In genomic region chr9:71492296-71493025, GRCm38 (mm10) we compare ENCODE assay signal across 18 mouse cellular contexts. TPM values are rescaled to one million over a fixed set of nuclear protein-coding genes. Genes with fewer than 3 reads are reported as not detected.
DNase-seq lines count a peak whose midpoint lies in the region; ATAC-seq lines count a peak whose summit lies in the region.
"Had no signal": no experiment of that assay in that cellular context is flagged by ENCODE, and none has a peak within 500 bp of the region (broad histone marks: within the 10 kb centered on the region; RNA-seq: fewer than 3 reads in every experiment).

No protein-coding gene starts in this region.

- no peak overlapping the region for H3K4me2 ChIP-seq in hindbrain, embryonic 13.5 days
- H3K4me2 ChIP-seq in midbrain, embryonic 13.5 days (replicated peaks) = no peak overlapping the region
- H3K4me2 ChIP-seq in embryonic facial prominence, embryonic 11.5 days (ENCODE audit: low read depth, low read length) = no peak overlapping the region
- 0 out of 2 replicates have a peak overlapping the region, but pooled peaks have one; percentile 19 for H3K4me2 ChIP-seq in stomach, embryonic 15.5 days
- H3K4me2 ChIP-seq: heart, embryonic 13.5 days; liver, embryonic 11.5 days had no signal

- no peak for ATAC-seq in hindbrain, embryonic 13.5 days (ENCODE audit: low FRiP score)
- ATAC-seq in midbrain, embryonic 13.5 days = no peak
- no peak for ATAC-seq in embryonic facial prominence, embryonic 11.5 days (replicated peaks; ENCODE audit: insufficient number of reproducible peaks, low FRiP score, low TSS enrichment, low read depth)
- ATAC-seq in stomach, embryonic 15.5 days (ENCODE audit: insufficient read depth, low FRiP score, low read depth) = no peak
- no peak for ATAC-seq in CD4-positive, CD25-positive, alpha-beta regulatory T cell, adult 4 months
- ATAC-seq in cerebellum, adult (ENCODE audit: insufficient number of reproducible peaks, low FRiP score, low TSS enrichment) = no peak
- ATAC-seq: forebrain, embryonic 16.5 days had no signal

- H3K4me1 ChIP-seq in hindbrain, embryonic 10.5 days (replicated peaks) = peaks cover 20% of the 10 kb centered on the region
- H3K4me1 ChIP-seq in hindbrain, embryonic 13.5 days (replicated peaks) = peaks cover 3% of the 10 kb centered on the region; the same call in 1 of the 2 replicates
- peaks cover 37% of the 10 kb centered on the region for H3K4me1 ChIP-seq in midbrain, embryonic 10.5 days
- H3K4me1 ChIP-seq in midbrain, embryonic 13.5 days (replicated peaks) = no peaks in the 10 kb centered on the region
- H3K4me1 ChIP-seq in embryonic facial prominence, embryonic 11.5 days (ENCODE audit: control insufficient read depth, insufficient read depth, low read length) = no peaks in the 10 kb centered on the region
- peaks cover 9% of the 10 kb centered on the region; the same call in 1 of the 2 replicates for H3K4me1 ChIP-seq in stomach, embryonic 15.5 days

- H3K9ac ChIP-seq in hindbrain, embryonic 13.5 days = no peak overlapping the region
- H3K9ac ChIP-seq in midbrain, embryonic 13.5 days (replicated peaks) = no peak overlapping the region
- H3K9ac ChIP-seq in embryonic facial prominence, embryonic 11.5 days (replicated peaks; ENCODE audit: low read length) = no peak overlapping the region
- 0 out of 2 replicates have a peak overlapping the region, but pooled peaks have one; percentile 12 for H3K9ac ChIP-seq in stomach, embryonic 15.5 days
- H3K9ac ChIP-seq: heart, embryonic 13.5 days had no signal

- no peaks in the 10 kb centered on the region for H3K9me3 ChIP-seq in hindbrain, embryonic 10.5 days
- H3K9me3 ChIP-seq in hindbrain, embryonic 13.5 days = no peaks in the 10 kb centered on the region
- no peaks in the 10 kb centered on the region for H3K9me3 ChIP-seq in midbrain, embryonic 10.5 days (replicated peaks)
- no peaks in the 10 kb centered on the region for H3K9me3 ChIP-seq in midbrain, embryonic 13.5 days
- no peaks in the 10 kb centered on the region for H3K9me3 ChIP-seq in embryonic facial prominence, embryonic 11.5 days (replicated peaks; ENCODE audit: control insufficient read depth, low read length)
- H3K9me3 ChIP-seq in stomach, embryonic 15.5 days = no peaks in the 10 kb centered on the region
- H3K9me3 ChIP-seq: heart, embryonic 13.5 days had no signal

- no peak for DNase-seq in hindbrain, embryonic 10.5 days (ENCODE audit: low spot score)
- DNase-seq in midbrain, embryonic 10.5 days (ENCODE audit: low spot score) = no peak
- no peak for DNase-seq in embryonic facial prominence, embryonic 11.5 days (ENCODE audit: low spot score)
- DNase-seq: adrenal gland, adult 8-10 months; cerebellum, adult 2 months; heart, postnatal 4 days; layer of hippocampus, postnatal 36 days; lung, adult 2 months; midbrain, embryonic 14.5 days had no signal

- peaks cover 7% of the 10 kb centered on the region; the same call in 1 of the 2 replicates for H3K27me3 ChIP-seq in hindbrain, embryonic 10.5 days (ENCODE audit: insufficient read depth, poor library complexity, severe bottlenecking)
- peaks cover 10% of the 10 kb centered on the region; the same call in 1 of the 2 replicates for H3K27me3 ChIP-seq in hindbrain, embryonic 13.5 days
- no peaks in the 10 kb centered on the region for H3K27me3 ChIP-seq in midbrain, embryonic 10.5 days (ENCODE audit: low read depth, poor library complexity, severe bottlenecking)
- peaks cover 4% of the 10 kb centered on the region; the same call in 1 of the 2 replicates for H3K27me3 ChIP-seq in midbrain, embryonic 13.5 days
- no peaks in the 10 kb centered on the region for H3K27me3 ChIP-seq in embryonic facial prominence, embryonic 11.5 days (ENCODE audit: control insufficient read depth, insufficient read depth, low read length)
- H3K27me3 ChIP-seq in stomach, embryonic 15.5 days (replicated peaks) = no peaks in the 10 kb centered on the region
- H3K27me3 ChIP-seq: heart, embryonic 13.5 days had no signal

- peak overlapping the region; percentile 45; the same call in 1 of the 2 replicates for H3K27ac ChIP-seq in hindbrain, embryonic 10.5 days
- H3K27ac ChIP-seq in hindbrain, embryonic 13.5 days = no peak overlapping the region
- H3K27ac ChIP-seq in midbrain, embryonic 10.5 days (replicated peaks) = peak overlapping the region; percentile 67
- no peak overlapping the region for H3K27ac ChIP-seq in midbrain, embryonic 13.5 days
- peak overlapping the region; percentile 21; the same call in 1 of the 2 replicates for H3K27ac ChIP-seq in embryonic facial prominence, embryonic 11.5 days (replicated peaks; ENCODE audit: low read depth, low read length)
- 0 out of 2 replicates have a peak overlapping the region, but pooled peaks have one; percentile 4 for H3K27ac ChIP-seq in stomach, embryonic 15.5 days
- H3K27ac ChIP-seq: heart, embryonic 13.5 days; macrophage had no signal

- H3K36me3 ChIP-seq in hindbrain, embryonic 10.5 days = no peaks in the 10 kb centered on the region
- no peaks in the 10 kb centered on the region for H3K36me3 ChIP-seq in hindbrain, embryonic 13.5 days
- no peaks in the 10 kb centered on the region for H3K36me3 ChIP-seq in midbrain, embryonic 10.5 days
- H3K36me3 ChIP-seq in midbrain, embryonic 13.5 days = no peaks in the 10 kb centered on the region
- H3K36me3 ChIP-seq in embryonic facial prominence, embryonic 11.5 days (replicated peaks; ENCODE audit: control insufficient read depth, insufficient read depth, low read depth, low read length) = no peaks in the 10 kb centered on the region
- no peaks in the 10 kb centered on the region for H3K36me3 ChIP-seq in stomach, embryonic 15.5 days
- H3K36me3 ChIP-seq: heart, embryonic 13.5 days had no signal

- 85% methylated on average over 15 of the region's 15 CpGs for WGBS in hindbrain, embryonic 10.5 days
- 82% methylated on average over 15 of the region's 15 CpGs for WGBS in hindbrain, embryonic 13.5 days
- 82% methylated on average over 15 of the region's 15 CpGs for WGBS in midbrain, embryonic 10.5 days
- WGBS in midbrain, embryonic 13.5 days = 83% methylated on average over 15 of the region's 15 CpGs
- 70% methylated on average over 15 of the region's 15 CpGs for WGBS in embryonic facial prominence, embryonic 11.5 days
- WGBS in stomach, embryonic 15.5 days = 50% methylated on average over 15 of the region's 15 CpGs

- no peak overlapping the region for H3K4me3 ChIP-seq in hindbrain, embryonic 10.5 days
- H3K4me3 ChIP-seq in hindbrain, embryonic 13.5 days = no peak overlapping the region
- no peak overlapping the region for H3K4me3 ChIP-seq in midbrain, embryonic 10.5 days
- no peak overlapping the region for H3K4me3 ChIP-seq in midbrain, embryonic 13.5 days (replicated peaks)
- H3K4me3 ChIP-seq in embryonic facial prominence, embryonic 11.5 days (ENCODE audit: low read depth, low read length) = no peak overlapping the region
- H3K4me3 ChIP-seq in stomach, embryonic 15.5 days (replicated peaks) = no peak overlapping the region
- H3K4me3 ChIP-seq: heart, embryonic 13.5 days had no signal

RNA-seq across cellular contexts. Expression of gene Polr2m, which starts 6.7 kb away (rescaled TPM):
- 528 and 549 TPM in 2 replicates for polyA plus RNA-seq in hindbrain, embryonic 10.5 days (2016; fragmentation: Nextera tagmentation; extraction: Ambion mirVana)
- polyA plus RNA-seq in hindbrain, embryonic 13.5 days (2015; fragmentation: Nextera tagmentation; extraction: Ambion mirVana) = 320 and 335 TPM in 2 replicates
- 546 and 576 TPM in 2 replicates for polyA plus RNA-seq in midbrain, embryonic 10.5 days (2016; fragmentation: Nextera tagmentation; extraction: Ambion mirVana)
- polyA plus RNA-seq in midbrain, embryonic 13.5 days (2015; fragmentation: Nextera tagmentation; extraction: Ambion mirVana) = 366 and 377 TPM in 2 replicates
- 522 and 524 TPM in 2 replicates for polyA plus RNA-seq in embryonic facial prominence, embryonic 11.5 days (2014; fragmentation: Nextera tagmentation; extraction: Ambion mirVana)
- polyA plus RNA-seq in stomach, embryonic 15.5 days (2015; fragmentation: Nextera tagmentation; extraction: Ambion mirVana) = 337 and 342 TPM in 2 replicates
- polyA plus RNA-seq in CD4-positive, CD25-positive, alpha-beta regulatory T cell, adult 4 months (2017; shearing (Covaris generic)) = 10 to 100 TPM; 16.9 to 25.4 TPM

Comparison
In these comparisons a context has a peak if more than half of its experiments do, and no peak if none do; other contexts are left out.
1. H3K27ac ChIP-seq: peak in hindbrain, embryonic 10.5 days (single experiment), midbrain, embryonic 10.5 days (single experiment), embryonic facial prominence, embryonic 11.5 days (single experiment) and stomach, embryonic 15.5 days (single experiment); none in hindbrain, embryonic 13.5 days (single experiment) and midbrain, embryonic 13.5 days (single experiment).
2. RNA of gene Polr2m, which starts 6.7 kb away (polyA plus RNA-seq): 546 to 576 TPM in midbrain, embryonic 10.5 days, 528 to 549 TPM in hindbrain, embryonic 10.5 days, 522 to 524 TPM in embryonic facial prominence, embryonic 11.5 days, 366 to 377 TPM in midbrain, embryonic 13.5 days, 337 to 342 TPM in stomach, embryonic 15.5 days and 320 to 335 TPM in hindbrain, embryonic 13.5 days; 16.9 to 25.4 TPM in CD4-positive, CD25-positive, alpha-beta regulatory T cell, adult 4 months; every median in the first group is over 10 times any median in the second.